Mouse (Mus musculus) neural tube, embryonic 15.5 days (tissue): ENCODE data around the gene Gm13272. TPM values are rescaled to one million over a fixed set of nuclear protein-coding genes. Genes with fewer than 3 reads are reported as not detected.
A peak's percentile ranks its signal among the peaks of the same experiment; 100 is the strongest.
"Not testable (repeated sequence)": the region's sequence is repeated elsewhere in the genome, so short reads cannot be mapped to it uniquely, and the experiment has no call there.

Experiments used
- ATAC-seq: fragments of 200-750 bp; cut with Nextera tagmentation; 2 replicates; pipeline ENCODE4 v1.8.0; 2017; ENCODE audit warnings: mild to moderate bottlenecking, moderate TSS enrichment, moderate library complexity; ENCODE audit not compliant: low FRiP score
- H3K27ac ChIP-seq: fragments of 300-500 bp; sonication (generic); replicated peaks from 2 replicates; pipeline ENCODE4 v1.5.1; 2015; ENCODE audit warnings: mild to moderate bottlenecking, inconsistent platforms
- H3K27me3 ChIP-seq: fragments of 300-500 bp; sonication (generic); replicated peaks from 2 replicates; pipeline ENCODE4 v1.6.1; 2015; ENCODE audit warnings: inconsistent platforms
- H3K36me3 ChIP-seq: fragments of 300-500 bp; sonication (generic); 2 replicates; pipeline ENCODE4 v1.6.1; 2015; ENCODE audit warnings: inconsistent platforms
- H3K4me1 ChIP-seq: fragments of 300-500 bp; sonication (generic); 2 replicates; pipeline ENCODE4 v1.6.1; 2015; ENCODE audit warnings: inconsistent platforms
- H3K4me2 ChIP-seq: fragments of 300-500 bp; sonication (generic); 2 replicates; pipeline ENCODE4 v1.6.1; 2015; ENCODE audit warnings: inconsistent platforms, mild to moderate bottlenecking, moderate library complexity
- H3K4me3 ChIP-seq: fragments of 300-500 bp; sonication (generic); replicated peaks from 2 replicates; pipeline ENCODE4 v1.5.1; 2015; ENCODE audit warnings: mild to moderate bottlenecking, inconsistent platforms
- H3K9ac ChIP-seq: fragments of 300-500 bp; sonication (generic); replicated peaks from 2 replicates; pipeline ENCODE4 v1.6.1; 2015; ENCODE audit warnings: mild to moderate bottlenecking, inconsistent platforms
- H3K9me3 ChIP-seq: fragments of 300-500 bp; sonication (generic); replicated peaks from 2 replicates; pipeline ENCODE4 v1.6.1; 2016; ENCODE audit warnings: inconsistent platforms
- WGBS: fragments of 180-500 bp; shearing (Covaris S2); methylation state at CpG from one replicate; pipeline ENCODE4 v1.1.7; 2015; ENCODE audit warnings: mixed read lengths; 5-methylcytosine and 5-hydroxymethylcytosine counted together
- polyA plus RNA-seq: library from polyadenylated mRNA; unstranded; fragments of >200 nt; fragmentation: Nextera tagmentation; extraction: Ambion mirVana; gene quantifications from 2 replicates; pipeline ENCODE4 v1.2.1, GENCODE M21; 2015

Gm13272 gene
- polyA plus RNA-seq = not detected in 2 replicates

DNA sequence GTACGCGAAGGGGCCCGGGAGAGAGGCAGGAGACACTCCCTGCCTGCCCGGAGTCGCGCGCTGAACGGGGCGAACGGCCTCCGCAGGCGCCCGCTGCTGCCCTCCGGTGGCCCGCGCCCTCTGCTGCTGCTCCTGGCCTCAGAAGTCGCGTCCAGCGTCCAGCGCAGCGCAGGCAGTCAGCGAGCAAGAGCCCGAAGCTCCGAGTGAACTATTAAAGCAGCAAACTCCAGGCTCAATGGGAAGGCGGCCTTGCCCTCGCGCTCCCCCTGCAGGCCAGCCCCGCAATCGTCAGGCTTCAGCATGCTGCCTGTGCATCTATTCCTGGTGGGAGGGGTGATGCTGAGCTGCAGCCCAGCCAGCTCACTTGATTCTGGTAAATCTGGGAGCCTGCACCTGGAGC is at the start of gene Gm13272:
Gm13272 (plus strand) TSS at position 301 of the 400 bp plus-strand sequence.
- H3K27me3 ChIP-seq, H3K4me2 ChIP-seq, H3K4me3 ChIP-seq, H3K9me3 ChIP-seq, H3K27ac ChIP-seq, H3K4me1 ChIP-seq, H3K36me3 ChIP-seq, H3K9ac ChIP-seq, ATAC-seq: not testable (repeated sequence)
- WGBS = no CpG with 5 or more reads among the region's 29 CpGs

DNA sequence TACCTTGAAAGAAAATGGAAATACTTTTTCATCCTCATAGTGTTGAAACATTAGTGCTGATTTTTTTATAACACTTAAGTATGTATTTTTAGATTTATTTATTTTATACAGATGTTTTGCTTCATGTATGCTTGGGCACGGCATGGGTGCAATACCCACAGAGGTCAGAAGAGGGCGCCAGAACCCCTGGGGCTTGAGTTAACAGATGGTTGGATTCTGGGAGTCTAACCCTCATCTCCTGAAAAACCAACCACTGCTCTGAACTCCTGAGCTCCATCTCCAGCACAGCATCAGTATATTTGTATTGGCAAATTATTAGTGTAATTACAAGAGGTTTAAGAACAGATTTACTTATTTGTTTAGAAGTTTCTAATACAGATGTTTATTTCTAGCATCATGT is 41.2 kb upstream of the Gm13272 start:
- H3K27ac ChIP-seq = no peak overlapping the region
- H3K27me3 ChIP-seq = no peaks in the 10 kb centered on the region
- H3K4me3 ChIP-seq = no peak overlapping the region
- H3K9ac ChIP-seq = no peak overlapping the region
- 3% methylated on average over 2 of the region's 2 CpGs for WGBS
- no peaks in the 10 kb centered on the region for H3K9me3 ChIP-seq
- H3K4me1 ChIP-seq = no peaks in the 10 kb centered on the region
- H3K4me2 ChIP-seq = no peak overlapping the region
- no peak for ATAC-seq
- no peaks in the 10 kb centered on the region for H3K36me3 ChIP-seq

DNA sequence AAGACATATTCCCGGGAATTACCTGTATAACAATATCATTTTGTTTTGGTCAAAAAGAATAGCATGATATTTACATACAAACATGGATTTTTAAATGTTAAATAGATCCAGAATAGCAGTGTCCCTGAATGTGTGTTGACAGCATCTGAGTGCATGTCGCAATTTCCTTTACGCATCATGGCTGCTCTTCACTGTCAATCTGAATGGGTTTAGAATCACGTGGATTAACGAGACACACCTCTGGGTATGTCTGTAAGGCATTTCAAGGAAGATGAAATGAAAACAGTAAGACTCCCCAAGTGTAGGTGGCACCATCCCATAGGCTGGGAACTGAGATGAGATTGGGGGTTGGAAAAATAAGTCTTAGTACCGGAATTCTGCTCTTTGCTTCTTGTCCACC is 40.6 kb upstream of the Gm13272 start:
- 94% methylated on average over 6 of the region's 6 CpGs for WGBS
- Histone ChIP-seq H3K27me3 (no peaks in the 10 kb centered on the region), H3K9me3 (no peaks in the 10 kb centered on the region), H3K4me2 (no peak overlapping the region), H3K9ac (no peak overlapping the region), H3K27ac (no peak overlapping the region), H3K4me3 (no peak overlapping the region), H3K36me3 (no peaks in the 10 kb centered on the region), H3K4me1 (no peaks in the 10 kb centered on the region)
- ATAC-seq = no peak

DNA sequence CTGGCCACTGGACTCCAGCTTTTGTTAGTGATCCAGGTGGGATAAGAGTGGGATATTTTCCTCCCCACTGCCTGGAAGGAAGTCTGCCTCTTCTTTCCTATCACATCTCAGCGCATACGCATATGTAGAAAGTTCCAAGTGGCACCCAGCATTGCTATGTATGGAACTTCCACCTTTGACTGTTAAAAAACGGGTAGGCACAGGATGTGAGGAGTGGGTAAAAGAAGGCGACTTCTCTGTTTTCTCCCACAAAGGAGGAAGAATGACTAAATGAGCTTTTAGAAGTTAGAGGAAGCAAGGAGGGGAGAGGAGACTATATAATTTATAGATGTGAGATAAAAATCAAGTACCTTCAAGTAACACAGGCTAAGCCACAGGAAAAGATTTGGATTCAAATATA is 38.2 kb upstream of the Gm13272 start:
- 92% methylated on average over 4 of the region's 4 CpGs for WGBS
- Histone ChIP-seq H3K27ac (no peak overlapping the region), H3K36me3 (no peaks in the 10 kb centered on the region), H3K9ac (no peak overlapping the region), H3K27me3 (no peaks in the 10 kb centered on the region), H3K4me2 (no peak overlapping the region), H3K4me3 (no peak overlapping the region), H3K4me1 (no peaks in the 10 kb centered on the region), H3K9me3 (no peaks in the 10 kb centered on the region)
- ATAC-seq = no peak

DNA sequence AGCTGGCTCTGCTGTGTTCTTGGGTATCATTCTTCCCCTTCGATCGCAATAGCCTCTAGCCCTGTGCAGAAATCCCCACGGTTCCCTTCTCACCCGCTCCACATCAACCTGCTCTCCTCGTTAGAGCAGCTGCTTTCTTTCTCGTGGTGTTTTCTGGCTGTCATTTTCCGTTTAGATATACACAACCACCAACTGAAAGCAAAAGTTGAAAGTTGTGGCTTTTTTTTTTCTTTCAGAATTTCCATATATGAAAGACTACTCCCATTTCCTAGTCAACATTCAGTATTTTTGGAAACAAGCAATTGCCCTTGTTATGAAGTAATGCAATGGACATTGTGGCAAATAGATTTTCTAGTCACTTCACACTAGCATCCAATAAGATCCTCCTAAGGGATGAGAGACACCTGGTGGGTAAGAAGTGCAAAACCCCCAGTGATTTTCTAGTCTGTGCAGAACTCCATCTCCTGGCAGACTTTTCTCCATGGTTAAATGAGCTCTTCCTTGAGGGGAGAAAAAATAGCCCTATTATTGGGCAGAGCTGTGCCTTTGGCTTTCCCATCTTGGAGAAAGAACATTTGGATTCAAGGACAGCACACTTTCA is 36.8 kb upstream of the Gm13272 start:
- no peak overlapping the region for H3K4me2 ChIP-seq
- H3K4me3 ChIP-seq = no peak overlapping the region
- no peaks in the 10 kb centered on the region for H3K9me3 ChIP-seq
- no peaks in the 10 kb centered on the region for H3K27me3 ChIP-seq
- H3K27ac ChIP-seq = no peak overlapping the region
- WGBS = 79% methylated on average over 7 of the region's 7 CpGs
- no peak for ATAC-seq
- H3K4me1 ChIP-seq = no peaks in the 10 kb centered on the region
- H3K36me3 ChIP-seq = no peaks in the 10 kb centered on the region
- H3K9ac ChIP-seq = no peak overlapping the region

DNA sequence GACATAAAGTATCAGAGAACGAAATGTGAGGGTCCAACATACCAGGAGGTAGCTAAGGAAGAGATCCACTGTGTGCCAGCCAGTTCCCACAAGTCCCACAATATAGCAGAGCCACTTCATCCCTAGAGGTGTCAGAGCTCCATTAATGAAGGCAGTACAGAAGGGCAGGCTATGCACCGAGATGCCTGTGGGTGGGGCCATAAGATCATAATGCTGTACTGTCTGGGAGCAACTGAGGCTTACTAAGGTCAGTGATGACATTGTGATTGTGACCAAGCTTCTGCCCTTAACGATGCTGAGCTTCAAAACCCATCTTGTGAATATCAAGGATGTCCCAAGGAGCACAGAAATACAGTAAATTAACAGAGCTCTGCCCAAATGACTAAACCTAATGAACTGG is 35.4 kb upstream of the Gm13272 start:
- Histone ChIP-seq H3K36me3 (no peaks in the 10 kb centered on the region), H3K9ac (no peak overlapping the region), H3K9me3 (no peaks in the 10 kb centered on the region), H3K27me3 (no peaks in the 10 kb centered on the region), H3K4me3 (no peak overlapping the region), H3K4me2 (no peak overlapping the region), H3K4me1 (no peaks in the 10 kb centered on the region), H3K27ac (no peak overlapping the region)
- no peak for ATAC-seq
- whole genome bisulfite sequencing = 70% methylated on average over 3 of the region's 3 CpGs

DNA sequence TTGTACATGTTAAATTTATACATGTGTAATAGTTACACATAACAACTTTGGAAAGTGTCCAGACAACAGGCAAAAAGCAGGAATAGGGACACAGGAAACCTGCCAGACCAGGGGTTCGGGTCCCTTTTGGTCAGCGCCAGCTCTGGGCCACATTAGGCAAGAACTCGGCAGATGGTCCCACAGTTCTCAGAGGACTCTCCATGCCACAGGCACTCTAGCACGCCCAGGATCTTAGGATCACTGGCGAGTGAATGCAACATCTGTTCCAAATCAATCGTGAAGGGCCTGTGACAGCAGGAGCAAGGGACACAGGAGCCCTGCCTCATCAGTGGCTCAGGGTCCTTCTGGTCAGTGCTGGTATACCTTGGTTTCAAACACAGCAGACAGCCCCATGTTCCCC is 29.7 kb upstream of the Gm13272 start:
- 69% methylated on average over 6 of the region's 6 CpGs for WGBS
- no peaks in the 10 kb centered on the region for H3K4me1 ChIP-seq
- H3K9ac ChIP-seq = no peak overlapping the region
- H3K4me2 ChIP-seq = no peak overlapping the region
- ATAC-seq = no peak
- H3K27ac ChIP-seq = no peak overlapping the region
- H3K36me3 ChIP-seq = no peaks in the 10 kb centered on the region
- H3K27me3 ChIP-seq = no peaks in the 10 kb centered on the region
- H3K9me3 ChIP-seq = no peaks in the 10 kb centered on the region
- H3K4me3 ChIP-seq = no peak overlapping the region

DNA sequence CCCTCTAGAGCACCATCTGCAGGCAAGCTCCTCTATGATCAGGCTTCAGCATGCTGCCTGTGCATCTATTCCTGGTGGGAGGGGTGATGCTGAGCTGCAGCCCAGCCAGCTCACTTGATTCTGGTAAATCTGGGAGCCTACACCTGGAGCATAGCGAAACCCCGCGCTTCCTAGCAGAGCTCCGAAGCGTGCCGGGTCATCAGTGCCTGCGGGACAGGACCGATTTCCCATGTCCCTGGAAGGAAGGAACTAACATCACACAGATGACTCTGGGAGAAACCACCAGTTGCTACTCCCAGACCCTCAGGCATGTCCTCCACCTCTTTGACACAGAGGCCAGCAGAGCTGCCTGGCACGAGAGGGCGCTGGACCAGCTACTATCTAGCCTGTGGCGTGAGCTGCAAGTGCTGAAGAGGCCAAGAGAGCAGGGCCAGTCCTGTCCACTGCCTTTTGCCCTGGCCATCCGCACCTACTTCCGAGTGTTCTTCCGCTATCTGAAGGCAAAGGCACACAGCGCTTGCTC is 24.8 kb upstream of the Gm13272 start, which contains the start of gene Gm13271:
Gm13271 (plus strand) TSS at position 51 of the 523 bp plus-strand sequence.
- not testable (repeated sequence) for H3K36me3 ChIP-seq, H3K4me3 ChIP-seq, H3K27me3 ChIP-seq, ATAC-seq, H3K4me2 ChIP-seq, H3K4me1 ChIP-seq, H3K27ac ChIP-seq, H3K9me3 ChIP-seq, H3K9ac ChIP-seq
- WGBS = 82% methylated on average over 15 of the region's 15 CpGs

DNA sequence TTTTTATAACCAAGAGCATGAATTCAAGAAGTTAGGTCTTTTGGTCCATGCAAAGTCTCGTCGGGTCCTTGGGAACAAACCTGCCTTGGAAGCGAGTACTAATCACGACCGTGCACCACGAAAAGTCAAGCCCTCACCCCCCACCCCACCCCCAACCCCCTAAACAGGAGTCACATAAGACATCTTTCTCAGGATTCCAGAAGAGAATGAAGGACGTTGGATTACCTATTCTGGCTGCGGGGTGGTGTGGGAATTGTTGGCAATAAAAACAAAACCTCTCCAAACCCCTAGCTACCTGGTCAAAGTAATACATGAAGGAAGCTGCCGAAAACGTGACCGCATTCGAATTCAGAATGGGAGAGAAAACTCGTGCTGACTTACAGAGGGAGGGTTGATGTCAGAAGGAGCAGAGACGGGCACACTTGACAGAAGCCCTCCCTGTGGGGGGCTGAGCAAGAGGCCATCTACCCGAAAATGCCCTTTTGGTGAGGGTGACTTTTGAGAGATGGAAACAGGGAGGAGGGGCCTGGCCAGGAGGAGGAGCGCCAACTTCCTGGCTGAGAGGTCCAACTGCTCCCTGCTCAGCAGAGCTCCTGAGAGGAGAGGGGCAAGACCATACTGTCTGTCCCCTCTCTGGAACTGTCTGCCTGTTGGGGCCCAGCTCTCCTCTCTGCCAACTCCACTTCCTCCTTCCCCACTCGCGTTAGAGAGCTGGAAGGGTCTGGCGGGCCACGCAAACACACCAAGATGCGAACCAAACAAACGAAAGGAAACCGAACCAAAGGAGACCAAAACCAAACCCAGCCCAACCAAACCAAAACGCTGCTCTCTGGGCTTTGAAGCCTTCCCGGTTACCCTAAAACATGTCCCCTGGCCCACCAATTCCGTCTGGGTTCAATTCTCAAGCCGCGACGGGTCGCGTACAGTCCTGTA is 22.8 kb upstream of the Gm13272 start:
- Histone ChIP-seq H3K27ac (peak overlapping the region; percentile 74), H3K4me3 (peak overlapping the region; percentile 47), H3K4me2 (peak overlapping the region; percentile 68), H3K9ac (peak overlapping the region; percentile 33)
- ATAC-seq, H3K27me3 ChIP-seq, H3K36me3 ChIP-seq, H3K4me1 ChIP-seq, H3K9me3 ChIP-seq: not testable (repeated sequence)
- 12% methylated on average over 29 of the region's 31 CpGs for WGBS

DNA sequence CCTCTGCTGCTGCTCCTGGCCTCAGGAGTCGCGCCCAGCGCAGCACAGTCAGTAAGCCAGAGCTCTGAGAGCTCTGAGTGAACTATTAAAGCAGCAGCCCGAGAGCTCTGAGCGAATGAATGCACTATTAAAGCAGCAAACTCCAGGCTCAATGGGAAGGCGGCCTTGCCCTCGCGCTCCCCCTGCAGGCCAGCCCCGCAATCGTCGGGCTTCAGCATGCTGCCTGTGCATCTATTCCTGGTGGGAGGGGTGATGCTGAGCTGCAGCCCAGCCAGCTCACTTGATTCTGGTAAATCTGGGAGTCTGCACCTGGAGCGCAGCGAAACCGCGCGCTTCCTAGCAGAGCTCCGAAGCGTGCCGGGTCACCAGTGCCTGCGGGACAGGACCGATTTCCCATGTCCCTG is 22.0 kb upstream of the Gm13272 start:
- 2% methylated on average over 20 of the region's 21 CpGs for WGBS
- H3K9me3 ChIP-seq, H3K36me3 ChIP-seq, H3K4me1 ChIP-seq, H3K27me3 ChIP-seq: not testable (repeated sequence)
- H3K4me3 ChIP-seq = peak overlapping the region; percentile 47
- peak overlapping the region; percentile 33 for H3K9ac ChIP-seq
- H3K27ac ChIP-seq = peak overlapping the region; percentile 74
- peak overlapping the region; percentile 68 for H3K4me2 ChIP-seq
- peak; percentile 100 for ATAC-seq

DNA sequence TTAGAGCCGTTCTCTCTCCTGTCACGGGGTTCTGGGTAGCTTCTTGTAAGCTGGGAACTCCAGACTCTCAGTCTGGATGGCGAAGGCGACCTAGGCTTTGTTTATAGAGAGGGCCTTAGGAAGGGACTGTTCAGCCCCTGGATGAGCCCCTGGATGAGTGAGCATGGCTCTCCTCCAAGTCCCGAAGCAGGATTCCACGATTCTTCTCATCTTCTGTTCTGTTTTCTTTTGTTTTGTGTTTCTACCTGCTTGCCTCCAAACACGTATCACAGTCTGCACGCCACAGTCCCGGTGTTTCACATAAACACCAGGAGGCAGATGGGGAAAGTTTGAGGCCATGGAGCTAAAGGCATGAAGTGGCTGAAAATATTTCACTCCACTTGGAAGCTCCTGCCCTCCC is 20.9 kb upstream of the Gm13272 start:
- not testable (repeated sequence) for H3K9me3 ChIP-seq, H3K4me2 ChIP-seq, H3K4me1 ChIP-seq, H3K27ac ChIP-seq, H3K36me3 ChIP-seq, H3K9ac ChIP-seq, H3K27me3 ChIP-seq, ATAC-seq, H3K4me3 ChIP-seq
- WGBS = 89% methylated on average over 9 of the region's 9 CpGs
